Mouse (Mus musculus) heart, postnatal 0 days (tissue): ENCODE measurements at regions not wholly inside any gene's neighbourhood (a gene's known extent, or its start where the extent isn't known, plus 50 kb on each side); places are given as distances from the start of the nearest gene placed in this dataset.

ENCODE experiments used
- ATAC-seq: fragments of 200-750 bp; cut with Nextera tagmentation; 2 replicates; pipeline ENCODE4 v1.8.0; 2017; ENCODE audit warnings: low read depth, moderate number of reproducible peaks, moderate library complexity; ENCODE audit not compliant: insufficient read depth
- DNase-seq: peaks from one replicate; pipeline ENCODE4 v3.0.0-alpha.2; 2016; ENCODE audit warnings: low spot score
- H3K27ac ChIP-seq: fragments of 300-500 bp; sonication (generic); 2 replicates; pipeline ENCODE4 v1.5.1; 2014; ENCODE audit warnings: low read depth, mild to moderate bottlenecking
- H3K27me3 ChIP-seq: fragments of 300-500 bp; sonication (generic); 2 replicates; pipeline ENCODE4 v1.6.1; 2014; ENCODE audit warnings: low read length, mixed read lengths; ENCODE audit not compliant: control insufficient read depth, insufficient read depth
- H3K36me3 ChIP-seq: fragments of 300-500 bp; sonication (generic); replicated peaks from 2 replicates; pipeline ENCODE4 v1.6.1; 2014; ENCODE audit warnings: low read length, mixed read lengths; ENCODE audit not compliant: control insufficient read depth, insufficient read depth
- H3K4me1 ChIP-seq: fragments of 300-500 bp; sonication (generic); 2 replicates; pipeline ENCODE4 v1.6.1; 2014; ENCODE audit warnings: antibody characterized with exemption; ENCODE audit not compliant: control insufficient read depth, insufficient read depth
- H3K4me2 ChIP-seq: fragments of 300-500 bp; sonication (generic); 2 replicates; pipeline ENCODE4 v1.6.1; 2014; ENCODE audit warnings: low read depth, mild to moderate bottlenecking, low read length, moderate library complexity
- H3K4me3 ChIP-seq: fragments of 300-500 bp; sonication (generic); 2 replicates; pipeline ENCODE4 v1.5.1; 2014; ENCODE audit warnings: low read depth, low read length
- H3K9ac ChIP-seq: fragments of 300-500 bp; sonication (generic); replicated peaks from 2 replicates; pipeline ENCODE4 v1.6.1; 2014; ENCODE audit warnings: low read depth, low read length, mixed read lengths
- H3K9me3 ChIP-seq: fragments of 300-500 bp; sonication (generic); replicated peaks from 2 replicates; pipeline ENCODE4 v1.6.1; 2016; ENCODE audit warnings: low read length; ENCODE audit not compliant: control insufficient read depth
- CTCF ChIP-seq: IDR thresholded peaks from 2 replicates; pipeline ENCODE4 v1.5.1; 2016; ENCODE audit warnings: antibody characterized with exemption, control low read depth, low read depth
- EP300 ChIP-seq: IDR thresholded peaks from 2 replicates; pipeline ENCODE4 v1.6.1; 2016; ENCODE audit warnings: antibody characterized with exemption, low read depth
- WGBS: fragments of 180-500 bp; shearing (Covaris S2); extraction: QIAGEN DNeasy Blood & Tissue Kit; methylation state at CpG from one replicate; pipeline ENCODE4 v1.1.7; 2014; 5-methylcytosine and 5-hydroxymethylcytosine counted together

DNA sequence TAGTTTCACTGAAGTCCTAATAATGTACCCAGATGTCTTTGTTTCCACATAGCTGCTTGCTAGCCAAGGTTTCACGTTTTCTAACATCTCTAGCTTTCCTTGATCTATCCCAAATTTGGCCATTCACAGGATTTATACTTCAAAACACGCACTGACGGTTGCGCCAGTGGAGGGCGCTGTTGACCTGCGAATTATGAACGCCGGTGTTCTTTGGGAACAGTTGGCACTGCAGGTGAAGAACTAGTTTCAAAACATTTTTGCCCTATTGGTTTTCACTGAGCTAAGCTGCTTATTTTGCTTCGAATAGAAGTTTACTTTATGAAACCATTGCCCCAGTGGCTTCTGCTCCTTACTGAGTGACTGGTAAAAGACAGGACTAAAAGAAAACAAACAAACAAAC lies 76.7 kb upstream of the Slitrk3 start:
- Histone ChIP-seq H3K4me3 (no peak overlapping the region), H3K9me3 (no peaks in the 10 kb centered on the region), H3K27ac (no peak overlapping the region), H3K9ac (no peak overlapping the region), H3K4me1 (no peaks in the 10 kb centered on the region), H3K36me3 (no peaks in the 10 kb centered on the region), H3K27me3 (no peaks in the 10 kb centered on the region), H3K4me2 (no peak overlapping the region)
- no peak for DNase-seq
- TF ChIP-seq EP300 (no peak), CTCF (peak; percentile 56)
- 7% methylated on average over 9 of the region's 9 CpGs for WGBS
- no peak for ATAC-seq

- Histone ChIP-seq H3K4me2 (no peak overlapping the region), H3K9ac (no peak overlapping the region), H3K27ac (no peak overlapping the region), H3K4me1 (no peaks in the 10 kb centered on the region), H3K9me3 (no peaks in the 10 kb centered on the region), H3K27me3 (no peaks in the 10 kb centered on the region), H3K4me3 (no peak overlapping the region), H3K36me3 (no peaks in the 10 kb centered on the region)
- WGBS = 51% methylated on average over 4 of the region's 4 CpGs
- ATAC-seq (no peak), DNase-seq (no peak)
- TF ChIP-seq EP300 (no peak), CTCF (no peak)
Observed at GRCm38 (mm10) chr3:73125143-73125542, 67.5 kb upstream of the Slitrk3 start.

DNA sequence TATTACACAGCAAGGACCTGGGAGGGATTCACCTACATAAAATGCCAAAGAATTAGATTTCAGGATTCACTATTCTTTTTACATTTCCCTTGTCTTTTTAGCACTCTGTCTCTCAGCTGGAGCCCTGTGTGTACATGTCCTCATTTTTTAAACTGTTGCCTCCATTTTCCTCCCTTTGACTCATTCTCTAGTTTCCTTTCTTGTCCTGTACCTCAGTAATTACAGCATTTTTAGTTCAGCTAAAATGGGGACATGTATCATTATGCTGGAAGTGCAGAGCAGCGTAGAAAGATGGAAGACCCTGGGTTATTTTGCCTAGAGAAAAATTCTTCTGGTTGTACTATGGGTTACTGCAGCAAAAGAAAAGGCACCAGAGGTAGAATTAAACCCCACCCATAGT lies 51.5 kb upstream of the Slitrk3 start:
- H3K4me2 ChIP-seq = no peak overlapping the region
- H3K36me3 ChIP-seq = no peaks in the 10 kb centered on the region
- H3K9me3 ChIP-seq = no peaks in the 10 kb centered on the region
- ATAC-seq = no peak
- H3K9ac ChIP-seq = no peak overlapping the region
- DNase-seq = no peak
- 79% methylated on average over 1 of the region's 1 CpGs for WGBS
- no peak overlapping the region for H3K4me3 ChIP-seq
- H3K27me3 ChIP-seq = no peaks in the 10 kb centered on the region
- no peaks in the 10 kb centered on the region for H3K4me1 ChIP-seq
- no peak overlapping the region for H3K27ac ChIP-seq
- TF ChIP-seq CTCF (no peak), EP300 (no peak)
